Mouse (Mus musculus) cerebellum, postnatal 36 days (tissue): ENCODE data around the gene Rap1a.

Experiments used
- DNase-seq, 2 experiments: peaks; one replicate each; pipeline ENCODE4 v3.0.0; 2021 to 2022; ENCODE audit warnings: mixed read lengths in 2 of 2

Rap1a gene

GRCm38 (mm10) chr3:105803600-105803999 lies 2.5 kb upstream of the Rap1a start:
- DNase-seq = no peak

- no peak for DNase-seq
These were observed 403 bp downstream of the Rap1a start for GRCm38 (mm10) chr3:105800675-105801190.

- DNase-seq = no peak
These were observed 921 bp downstream of the Rap1a start for GRCm38 (mm10) chr3:105800156-105800674.

GRCm38 (mm10) chr3:105799375-105799774 lies 1.8 kb downstream of the Rap1a start:
- no peak for DNase-seq

GRCm38 (mm10) chr3:105798770-105799169 lies 2.4 kb downstream of the Rap1a start:
- DNase-seq = no peak

GRCm38 (mm10) chr3:105797427-105797826 lies 3.7 kb downstream of the Rap1a start:
- DNase-seq = no peak

- no peak for DNase-seq
These were observed 4.4 kb downstream of the Rap1a start for GRCm38 (mm10) chr3:105796761-105797160.

- DNase-seq = no peak
These were observed 6.8 kb downstream of the Rap1a start for GRCm38 (mm10) chr3:105794309-105794708.

GRCm38 (mm10) chr3:105792309-105792708 lies 8.8 kb downstream of the Rap1a start:
- DNase-seq = no peak

- DNase-seq = no peak
These were observed 10.0 kb downstream of the Rap1a start for GRCm38 (mm10) chr3:105791129-105791528.

GRCm38 (mm10) chr3:105790338-105790737 lies 10.8 kb downstream of the Rap1a start:
- no peak for DNase-seq

GRCm38 (mm10) chr3:105789776-105790175 lies 11.4 kb downstream of the Rap1a start:
- DNase-seq = no peak

- no peak for DNase-seq
These were observed 13.8 kb downstream of the Rap1a start for GRCm38 (mm10) chr3:105787328-105787727.

GRCm38 (mm10) chr3:105785865-105786264 lies 15.3 kb downstream of the Rap1a start:
- no peak for DNase-seq

- DNase-seq = no peak
These were observed 17.3 kb downstream of the Rap1a start for GRCm38 (mm10) chr3:105783809-105784208.

GRCm38 (mm10) chr3:105782406-105782805 lies 18.7 kb downstream of the Rap1a start:
- no peak for DNase-seq

GRCm38 (mm10) chr3:105777997-105778396 lies 23.1 kb downstream of the Rap1a start:
- DNase-seq = no peak

GRCm38 (mm10) chr3:105774496-105774895 lies 26.6 kb downstream of the Rap1a start:
- no peak for DNase-seq

GRCm38 (mm10) chr3:105771534-105771933 lies 29.6 kb downstream of the Rap1a start:
- DNase-seq = no peak

GRCm38 (mm10) chr3:105770836-105771235 lies 30.3 kb downstream of the Rap1a start:
- DNase-seq = no peak

GRCm38 (mm10) chr3:105769380-105769779 lies 31.8 kb downstream of the Rap1a start:
- no peak for DNase-seq

GRCm38 (mm10) chr3:105768529-105768928 lies 32.6 kb downstream of the Rap1a start:
- DNase-seq = no peak

- DNase-seq = no peak
These were observed 37.8 kb downstream of the Rap1a start for GRCm38 (mm10) chr3:105763132-105763851.

GRCm38 (mm10) chr3:105760063-105760462 lies 41.1 kb downstream of the Rap1a start:
- DNase-seq = no peak

- DNase-seq = no peak
These were observed 42.5 kb downstream of the Rap1a start for GRCm38 (mm10) chr3:105758658-105759057.
